Mouse (Mus musculus) cerebellum, adult 9-11 months (tissue): ENCODE results near the gene Cfc1.
"Not testable (repeated sequence)": the region's sequence is repeated elsewhere in the genome, so short reads cannot be mapped to it uniquely, and the experiment has no call there.

ENCODE experiments used
- DNase-seq: peaks from one replicate; pipeline ENCODE4 v3.0.0; 2022

Gene Cfc1

DNA sequence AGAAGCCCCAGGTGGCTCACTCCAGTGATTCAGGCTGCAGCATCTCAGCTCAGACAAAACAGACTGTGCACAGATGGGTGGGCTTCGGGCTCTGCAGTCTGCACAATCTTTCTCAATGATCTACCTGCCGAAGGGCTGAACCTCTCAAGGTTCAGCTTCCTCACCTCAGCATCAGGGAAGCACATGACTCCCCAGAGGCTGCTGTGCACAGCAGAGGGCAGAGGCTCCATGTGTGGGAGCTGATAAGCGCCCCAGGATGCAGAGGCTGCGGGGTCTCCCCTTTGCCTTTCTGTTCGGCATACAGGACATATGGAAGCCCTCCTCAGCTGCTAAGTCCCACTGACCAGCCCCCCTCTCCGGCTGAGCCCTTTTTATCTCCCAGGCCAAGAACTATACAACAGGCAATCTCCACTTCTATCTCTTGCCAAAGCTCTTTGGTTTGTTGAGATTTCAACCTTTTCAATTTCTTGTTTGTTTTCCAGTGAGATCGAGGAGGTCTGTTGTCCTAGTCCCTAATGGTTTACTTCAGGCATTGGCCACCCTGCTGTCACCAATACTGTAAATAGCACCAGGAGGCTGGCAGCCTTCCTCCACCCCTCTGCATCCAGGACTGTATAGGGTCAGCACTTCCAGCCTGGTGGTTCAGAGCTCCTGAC, at the start of gene Cfc1:
TSS of gene Cfc1 (plus strand) at position 606 of the 656 bp plus-strand sequence.
- not testable (repeated sequence) for DNase-seq

DNA sequence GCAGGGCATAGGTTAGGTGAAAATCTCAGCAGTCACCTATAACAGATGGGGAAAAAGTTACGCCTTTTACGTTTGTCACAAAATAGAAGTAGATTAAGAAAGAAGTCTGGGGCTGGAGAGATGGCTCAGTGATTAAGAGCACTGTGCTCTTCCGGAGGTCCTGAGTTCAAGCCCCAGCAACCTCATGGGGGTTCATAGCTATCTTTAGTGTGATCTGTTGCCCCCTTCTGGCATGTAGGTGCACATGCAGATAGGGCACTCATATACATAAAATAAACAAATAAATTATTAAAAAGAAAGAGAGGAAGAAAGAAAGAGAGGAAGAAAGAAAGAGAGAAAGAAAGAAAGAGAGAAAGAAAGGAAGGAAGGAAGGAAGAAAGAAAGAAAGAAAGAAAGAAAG, 48.1 kb upstream of the Cfc1 start:
- DNase-seq, result no peak

DNA sequence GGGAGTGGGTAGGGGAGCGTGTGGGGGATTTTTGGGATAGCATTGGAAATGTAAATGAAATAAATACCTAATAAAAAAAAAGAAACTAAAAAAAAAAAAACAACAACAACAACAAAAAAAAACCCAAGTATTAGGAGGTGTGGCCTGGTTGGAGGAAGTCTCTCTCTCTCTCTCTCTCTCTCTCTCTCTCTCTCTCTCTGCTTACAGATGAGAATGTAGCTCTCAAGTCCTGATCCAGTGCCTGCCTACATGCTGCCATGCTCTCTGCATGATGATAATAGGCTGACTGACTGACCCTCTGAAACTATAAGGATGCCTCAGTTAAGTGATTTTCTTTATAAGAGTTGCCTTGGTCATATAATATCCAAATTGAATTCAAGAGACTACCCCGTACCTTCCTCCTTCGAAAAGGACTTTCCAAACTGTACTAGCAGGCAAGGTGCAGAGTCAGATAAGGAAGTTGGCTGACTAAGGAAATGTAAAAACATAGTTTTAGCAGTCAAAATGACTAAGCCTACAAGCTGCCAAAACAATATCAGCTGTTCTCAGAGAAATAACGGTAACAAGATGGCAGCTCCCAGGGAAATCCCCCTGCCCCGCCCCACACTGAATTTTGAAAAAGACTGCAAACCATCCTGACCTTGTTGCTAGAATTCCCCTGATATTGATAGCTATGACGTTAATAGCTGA, 45.5 kb upstream of the Cfc1 start:
- no peak for DNase-seq

DNA sequence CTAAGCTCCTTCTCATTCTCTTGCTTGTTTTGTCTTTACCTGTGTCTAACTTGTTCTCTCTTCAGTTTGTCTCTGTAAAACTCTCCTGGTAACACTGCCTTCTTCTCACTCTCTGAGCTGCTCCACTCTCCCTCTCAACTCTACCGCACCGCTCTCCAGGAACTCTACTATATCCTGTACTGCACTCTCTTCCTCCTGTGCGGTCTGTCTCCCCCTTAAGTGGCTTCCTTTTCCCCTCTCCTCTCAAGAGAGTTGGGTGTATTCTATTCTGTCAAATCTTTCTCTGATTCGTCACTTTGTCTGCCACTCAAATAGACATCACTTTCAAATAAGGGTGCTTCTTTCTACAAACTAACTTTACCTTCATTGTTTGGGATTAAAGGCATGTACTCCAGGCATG, 44.0 kb upstream of the Cfc1 start:
- DNase-seq, result no peak

DNA sequence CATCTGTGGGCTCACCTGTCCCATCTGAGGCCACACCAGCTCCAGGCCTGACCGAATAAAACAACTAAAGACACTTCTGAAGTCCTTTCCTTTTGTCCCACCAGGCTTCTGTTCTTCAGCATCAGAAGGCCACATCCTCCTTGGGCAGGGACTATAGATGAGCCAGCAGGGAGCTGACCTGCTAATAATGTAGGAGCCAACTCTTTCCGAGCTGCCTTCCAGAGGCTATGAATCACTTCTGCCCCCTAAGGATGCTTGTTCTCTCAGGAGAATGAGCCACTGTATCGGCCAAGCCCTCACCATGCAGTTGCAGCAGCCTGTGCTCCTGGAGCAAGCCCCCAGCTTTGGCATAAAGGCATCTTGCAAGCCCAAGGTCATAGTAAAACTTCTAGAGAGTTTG, 32.5 kb upstream of the Cfc1 start:
- no peak for DNase-seq

DNA sequence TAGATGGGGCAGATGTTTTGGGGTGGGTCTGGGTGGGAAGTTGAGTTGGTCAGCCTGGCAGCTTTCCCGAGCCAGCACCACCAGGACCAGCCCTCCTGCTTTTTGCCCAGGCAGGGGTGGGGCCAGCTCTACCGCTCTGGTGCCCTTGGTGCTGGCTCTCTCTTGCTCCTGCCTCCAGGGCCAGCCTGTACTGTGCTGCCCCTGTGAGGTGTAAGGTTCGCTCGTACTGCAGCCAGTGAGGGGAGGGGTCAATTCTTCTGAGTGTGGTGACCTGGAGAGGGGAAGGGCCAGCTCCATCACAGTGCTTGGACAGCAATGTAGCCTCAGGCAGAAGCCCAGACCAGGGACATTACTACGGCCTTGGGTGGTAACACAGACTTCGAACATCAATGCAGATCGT, 30.1 kb upstream of the Cfc1 start:
- no peak for DNase-seq

DNA sequence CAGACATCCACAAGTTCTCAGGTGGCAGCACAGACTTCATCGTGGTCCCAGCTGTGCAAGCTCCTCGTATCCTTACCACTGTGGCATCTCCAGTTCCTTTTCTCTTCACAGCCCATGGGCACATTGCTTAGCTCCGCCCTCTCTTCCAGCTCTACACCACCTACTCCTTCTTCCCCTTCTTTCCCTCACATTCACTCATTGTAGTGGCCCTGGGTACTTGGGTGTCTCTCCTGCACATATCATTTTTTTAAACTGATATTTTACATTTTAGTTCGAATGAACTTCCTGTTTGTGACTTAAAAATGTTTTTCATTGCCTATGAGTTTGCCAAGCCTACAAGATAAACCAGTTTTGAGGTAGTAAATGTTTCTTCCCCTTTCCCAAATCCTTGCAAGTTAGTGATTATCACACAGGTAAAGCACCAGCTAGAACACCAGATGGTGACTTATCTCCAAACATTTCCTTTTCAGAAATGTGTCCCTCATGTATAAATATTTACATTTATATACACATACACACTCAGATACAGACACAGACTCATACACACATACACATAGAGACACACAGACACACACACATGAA, 29.4 kb upstream of the Cfc1 start:
- no peak for DNase-seq

DNA sequence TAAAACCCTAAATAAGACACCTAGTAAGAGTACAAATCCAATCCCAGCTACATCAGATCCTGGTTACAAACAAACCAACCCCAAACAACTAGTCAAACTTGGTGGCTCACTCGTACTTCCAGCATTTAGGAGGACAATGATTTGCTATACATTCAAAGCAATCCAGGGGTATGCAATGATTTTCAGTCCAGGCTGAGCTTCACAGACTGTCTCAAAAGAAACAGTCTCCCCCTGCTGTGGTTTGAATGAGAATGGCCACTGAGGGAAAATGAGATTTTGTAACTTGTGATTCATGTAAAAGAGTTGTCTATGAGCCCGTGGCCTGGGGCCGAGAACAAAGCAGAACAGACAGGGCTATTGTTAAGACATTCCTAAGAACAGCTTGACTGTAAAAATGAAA, 27.5 kb upstream of the Cfc1 start:
- no peak for DNase-seq

DNA sequence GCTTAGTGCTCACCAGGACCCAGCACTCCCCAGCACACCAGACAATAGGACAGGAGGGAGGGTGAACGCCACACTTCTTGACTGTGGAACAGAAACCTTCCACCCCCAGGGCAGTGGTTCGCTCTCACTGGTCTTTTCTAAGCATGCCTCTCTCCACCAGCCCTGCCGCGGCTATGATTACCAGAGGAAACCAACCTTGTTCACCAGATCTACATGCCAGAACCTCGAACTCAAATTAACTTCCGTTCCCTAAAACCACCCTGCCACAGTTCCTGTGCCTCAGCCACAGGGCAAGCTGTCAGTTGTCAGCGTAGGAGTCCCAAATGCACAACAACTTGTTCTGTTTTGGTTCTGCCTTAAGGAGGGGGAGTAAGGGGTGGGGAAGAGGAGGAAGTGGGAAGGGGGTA, 24.9 kb upstream of the Cfc1 start:
- no peak for DNase-seq

DNA sequence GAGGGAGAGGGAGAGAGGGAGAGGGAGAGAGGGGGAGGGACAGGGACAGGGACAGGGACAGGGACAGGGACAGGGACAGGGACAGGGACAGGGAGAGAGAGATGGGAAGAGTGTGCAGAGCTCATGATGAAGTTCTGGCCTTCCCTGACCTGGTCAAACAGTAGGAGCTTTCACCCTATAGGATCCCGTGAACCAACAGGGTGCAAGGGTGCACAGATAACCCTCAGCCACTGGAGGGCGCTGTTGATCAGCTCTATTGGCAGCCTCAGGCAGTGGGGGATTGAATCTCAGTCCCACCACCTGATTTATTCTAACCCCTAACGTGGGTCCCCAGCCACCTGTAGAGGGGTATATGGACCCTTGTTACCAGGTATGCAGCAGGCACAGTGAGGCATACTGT, 24.4 kb upstream of the Cfc1 start:
- DNase-seq, result peak; percentile 70

DNA sequence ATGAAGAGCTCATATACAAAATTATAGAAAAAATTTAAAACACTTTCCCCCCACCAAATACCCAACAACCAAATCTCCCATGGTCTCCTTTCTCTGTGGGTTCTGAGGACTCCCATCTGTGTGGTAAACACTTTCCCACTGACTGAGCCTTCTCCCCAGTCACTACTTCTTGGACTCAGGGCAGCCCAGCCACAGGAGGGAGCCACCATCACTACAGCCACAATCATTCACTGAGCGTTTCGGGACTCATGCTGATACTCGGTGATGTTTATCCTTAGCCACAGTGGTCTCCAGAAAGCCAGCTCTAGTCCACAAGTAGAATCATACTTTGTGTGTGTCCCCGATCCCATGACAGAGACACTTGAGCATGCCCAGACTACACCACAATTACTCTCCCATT, 22.4 kb upstream of the Cfc1 start:
- DNase-seq, result no peak

DNA sequence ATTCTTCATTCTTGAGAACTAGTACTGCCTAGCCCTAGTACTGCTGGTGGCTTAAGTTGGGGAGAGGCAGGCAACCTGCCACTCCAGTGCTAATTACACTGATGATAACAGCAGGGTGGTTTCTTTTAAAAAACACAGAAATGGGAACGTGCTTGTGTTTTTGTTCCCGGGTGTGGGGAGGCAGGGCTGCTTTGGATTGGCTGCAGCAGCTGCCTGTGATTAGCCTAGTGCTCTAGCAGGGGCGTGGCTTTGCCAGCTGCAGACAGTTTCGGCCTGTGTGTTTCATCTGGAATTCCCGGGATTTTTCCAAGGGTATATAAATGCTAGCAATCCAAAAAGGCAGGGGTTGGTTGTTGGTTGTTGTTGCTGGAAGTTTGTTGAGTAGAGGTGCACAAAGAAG, 18.9 kb upstream of the Cfc1 start:
- DNase-seq, result no peak

DNA sequence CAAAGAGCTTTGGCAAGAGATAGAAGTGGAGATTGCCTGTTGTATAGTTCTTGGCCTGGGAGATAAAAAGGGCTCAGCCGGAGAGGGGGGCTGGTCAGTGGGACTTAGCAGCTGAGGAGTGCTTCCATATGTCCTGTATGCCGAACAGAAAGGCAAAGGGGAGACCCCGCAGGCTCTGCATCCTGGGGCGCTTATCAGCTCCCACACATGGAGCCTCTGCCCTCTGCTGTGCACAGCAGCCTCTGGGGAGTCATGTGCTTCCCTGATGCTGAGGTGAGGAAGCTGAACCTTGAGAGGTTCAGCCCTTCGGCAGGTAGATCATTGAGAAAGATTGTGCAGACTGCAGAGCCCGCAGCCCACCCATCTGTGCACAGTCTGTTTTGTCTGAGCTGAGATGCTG, 18.2 kb upstream of the Cfc1 start:
- DNase-seq, result not testable (repeated sequence)

DNA sequence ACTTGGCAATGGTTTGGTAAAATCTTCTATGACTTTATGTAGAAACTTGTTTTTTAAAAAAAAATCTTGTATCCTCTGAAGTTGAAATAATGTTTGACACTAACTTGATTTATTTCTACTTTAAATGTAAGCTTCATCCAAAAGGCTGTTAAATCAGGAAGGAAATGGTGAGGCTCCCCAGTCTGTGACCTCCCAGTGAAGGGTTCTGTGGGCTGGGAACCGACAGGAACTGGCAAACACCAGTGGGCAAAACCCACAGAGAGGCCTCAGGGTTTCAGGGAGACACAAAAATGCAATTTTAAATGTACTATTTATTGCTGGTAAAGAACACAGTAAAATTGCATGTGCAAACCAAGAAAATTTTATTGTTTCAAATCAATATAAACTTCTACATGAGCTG, 17.7 kb upstream of the Cfc1 start:
- DNase-seq, result not testable (repeated sequence)

DNA sequence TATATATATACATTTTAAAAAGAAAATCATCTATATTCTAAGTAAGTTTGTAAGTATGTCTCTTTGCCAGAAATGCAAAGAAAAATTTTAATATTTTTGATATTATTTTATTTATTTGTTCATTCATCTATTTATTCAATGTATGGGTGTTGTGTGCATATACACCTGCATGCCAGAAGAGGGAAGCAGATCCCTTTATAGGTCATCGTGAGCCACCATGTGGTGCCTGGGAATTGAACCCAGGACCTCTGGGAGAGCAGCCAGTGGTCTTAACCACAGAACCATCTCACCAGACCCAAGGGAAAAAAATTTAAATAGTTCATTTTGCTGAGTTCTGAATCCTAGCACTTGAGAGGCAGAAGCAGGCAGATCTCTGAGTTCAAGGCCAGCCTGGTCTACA, 17.2 kb upstream of the Cfc1 start:
- DNase-seq, result no peak

DNA sequence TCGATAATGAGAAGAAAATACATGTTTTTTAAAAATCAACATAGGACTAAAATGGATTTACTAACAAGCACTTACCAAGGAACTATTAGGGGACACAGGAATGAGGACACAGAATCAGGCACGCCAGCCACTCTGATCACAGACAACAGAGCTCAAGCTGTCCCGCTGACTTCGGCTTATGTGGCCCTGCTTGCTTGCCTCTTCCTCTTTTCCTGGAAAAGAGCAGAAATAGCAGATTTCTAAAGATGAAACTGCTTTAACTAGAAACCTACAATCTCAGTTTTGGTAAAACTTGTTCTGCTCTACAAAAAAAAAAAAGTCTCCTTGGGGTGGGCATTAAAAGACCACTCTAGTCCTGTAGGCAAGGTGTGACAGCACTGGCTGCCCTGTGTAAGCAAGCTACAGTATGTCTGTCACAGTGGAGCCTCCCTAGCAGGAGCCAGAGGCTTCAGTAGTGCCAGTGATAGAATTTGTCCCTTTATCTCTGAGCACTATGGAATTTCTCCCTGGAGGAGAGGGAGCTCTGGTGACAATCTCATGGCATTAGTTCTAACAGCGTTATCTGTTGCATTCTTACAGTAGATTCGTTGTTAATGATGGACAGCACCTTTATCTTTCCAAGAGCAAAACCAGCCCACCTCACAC, 13.1 kb upstream of the Cfc1 start:
- peak; percentile 50 for DNase-seq

DNA sequence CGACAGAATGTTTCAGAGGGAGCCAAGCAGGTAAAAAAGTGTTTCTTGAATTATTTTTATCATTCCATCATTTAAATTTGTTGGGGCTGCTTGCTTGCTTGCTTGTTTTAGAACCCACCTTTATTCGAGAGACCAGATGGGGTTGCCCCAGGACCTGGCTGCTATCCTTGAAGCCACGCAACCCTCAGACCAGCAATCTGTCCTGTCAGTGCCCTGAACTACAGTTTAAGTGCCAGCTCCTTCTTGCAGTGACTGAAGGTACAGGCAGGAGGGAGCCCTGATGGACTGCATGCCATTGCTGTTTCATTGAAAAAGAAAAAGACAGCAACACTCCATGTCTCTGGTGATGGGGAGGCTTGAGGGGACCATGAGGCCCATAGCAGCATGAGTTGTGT, 12.6 kb upstream of the Cfc1 start:
- peak; percentile 88 for DNase-seq

DNA sequence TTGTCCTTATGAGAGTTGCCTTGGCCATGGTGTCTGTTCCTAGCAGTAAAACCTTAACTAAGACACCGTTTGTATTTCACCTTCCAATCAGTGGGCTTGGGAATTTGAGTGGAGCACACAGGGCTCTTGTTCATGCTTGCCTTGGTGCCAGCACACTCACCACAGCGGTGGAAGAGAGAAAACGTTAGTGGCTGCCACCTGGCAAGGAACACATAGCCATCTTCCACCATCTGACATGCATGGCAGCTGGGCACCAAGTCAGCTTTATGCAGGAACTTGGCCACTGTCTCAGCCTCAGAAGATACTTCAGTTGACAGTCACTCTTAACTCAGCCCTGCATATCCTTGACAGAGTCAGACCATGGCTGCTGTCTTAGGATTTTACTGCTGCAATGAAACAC, 11.8 kb upstream of the Cfc1 start:
- DNase-seq, result peak; percentile 54

DNA sequence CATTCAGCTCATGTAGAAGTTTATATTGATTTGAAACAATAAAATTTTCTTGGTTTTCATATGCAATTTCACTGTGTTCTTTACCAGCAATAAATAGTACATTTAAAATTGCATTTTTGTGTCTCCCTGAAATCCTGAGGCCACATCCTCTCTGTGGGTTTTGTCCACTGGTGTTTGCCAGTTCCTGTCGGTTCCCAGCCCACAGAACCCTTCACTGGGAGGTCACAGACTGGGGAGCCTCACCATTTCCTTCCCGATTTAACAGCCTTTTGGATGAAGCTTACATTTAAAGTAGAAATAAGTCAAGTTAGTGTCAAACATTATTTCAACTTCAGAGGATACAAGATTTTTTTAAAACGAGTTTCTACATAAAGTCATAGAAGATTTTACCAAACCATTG, 874 bp upstream of the Cfc1 start:
- DNase-seq, result not testable (repeated sequence)

DNA sequence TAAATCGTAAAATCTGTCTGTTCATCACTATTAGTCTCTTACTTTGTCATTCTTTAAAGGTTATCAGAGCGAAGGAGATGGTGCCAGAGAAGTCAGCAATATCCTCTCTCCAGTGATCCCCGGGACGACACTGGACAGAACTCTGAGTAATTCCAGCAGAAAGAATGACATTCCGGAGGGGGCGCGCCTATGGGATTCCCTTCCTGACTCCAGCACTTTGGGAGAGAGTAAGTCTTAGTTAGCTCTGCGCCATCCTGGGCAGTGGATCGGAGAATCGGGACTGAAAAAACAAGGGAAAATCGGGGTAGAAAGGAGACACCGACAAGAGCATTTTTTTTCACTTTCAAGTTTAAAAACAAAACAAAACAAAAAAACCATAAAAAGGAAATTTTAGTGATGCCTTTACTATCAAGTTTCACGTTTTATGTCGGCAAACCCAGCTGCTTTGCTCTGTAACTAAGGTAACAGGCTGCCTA, 881 bp downstream of the Cfc1 start:
- no peak for DNase-seq

DNA sequence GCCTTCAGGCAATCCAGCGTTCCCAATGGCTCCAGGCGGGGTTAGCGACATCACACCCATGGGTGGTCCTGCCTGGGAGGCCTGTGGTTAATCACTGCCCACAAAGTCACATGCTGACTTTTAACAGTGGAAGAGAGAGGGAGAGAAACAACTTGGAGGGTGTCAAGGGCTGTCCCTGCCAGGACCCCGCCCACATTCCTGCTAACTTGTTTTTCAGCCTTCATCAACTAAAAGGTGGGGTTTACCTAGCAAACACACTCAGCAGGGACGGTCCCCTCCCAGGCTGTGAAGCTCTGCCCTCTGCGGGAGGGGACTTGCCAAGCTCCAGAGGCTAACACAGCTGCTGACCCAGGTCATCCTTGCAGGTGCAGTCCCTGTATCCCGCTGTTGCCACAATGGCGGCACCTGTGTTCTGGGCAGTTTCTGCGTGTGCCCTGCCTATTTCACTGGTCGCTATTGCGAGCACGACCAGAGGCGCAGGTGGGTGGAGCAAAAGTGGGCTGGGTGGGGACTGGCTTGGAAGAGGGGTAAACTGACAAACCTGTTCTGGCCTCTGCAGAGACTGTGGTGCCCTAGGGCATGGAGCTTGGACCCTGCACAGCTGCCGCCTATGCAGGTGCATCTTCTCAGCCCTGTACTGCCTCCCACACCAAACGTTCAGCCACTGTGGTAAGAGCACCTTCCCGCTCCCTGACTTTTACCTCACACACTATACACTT, 1.5 kb downstream of the Cfc1 start:
- DNase-seq, result no peak

DNA sequence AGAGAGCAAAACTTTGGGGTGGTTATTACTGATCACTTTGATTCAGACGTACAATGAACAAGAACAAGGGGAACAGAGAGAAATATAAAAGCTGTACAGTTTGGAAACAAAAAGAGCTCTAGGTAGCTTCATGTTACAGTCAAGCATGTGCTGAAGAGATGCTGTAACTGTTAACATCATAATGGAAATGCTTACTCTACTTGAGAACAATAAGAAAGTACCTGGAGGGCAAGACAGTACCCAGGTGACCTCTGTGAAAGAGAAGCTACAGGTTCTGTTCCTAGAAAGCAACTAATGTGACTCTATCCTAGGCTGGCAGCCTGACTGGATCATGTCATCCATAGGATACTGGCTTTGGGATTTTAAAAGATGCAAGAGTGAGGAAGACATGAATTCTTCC, 11.6 kb downstream of the Cfc1 start:
- DNase-seq, result no peak

DNA sequence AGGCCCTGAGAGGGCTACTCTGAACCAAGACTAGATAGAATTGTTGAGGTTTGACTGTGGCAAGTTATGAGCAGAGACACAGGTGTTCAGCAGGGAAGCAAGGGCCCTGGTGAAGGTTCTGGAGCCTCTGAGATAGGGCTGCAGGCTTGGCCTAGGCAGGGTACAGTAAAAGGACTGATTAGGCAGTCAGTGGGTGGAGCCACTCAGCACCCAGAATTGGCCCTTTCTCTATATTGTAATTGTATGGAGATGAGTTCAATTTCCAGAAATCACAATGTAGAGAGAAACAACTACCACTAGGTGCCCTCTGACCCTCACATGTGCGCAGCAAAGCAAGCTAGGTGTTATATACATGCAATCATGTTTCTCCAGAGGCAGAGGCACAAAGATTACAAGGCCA, 18.2 kb downstream of the Cfc1 start:
- no peak for DNase-seq
